Mouse (Mus musculus) kidney, postnatal 10 days (tissue): ENCODE measurements around the gene Pllp.
A peak's percentile ranks its signal among the peaks of the same experiment; 100 is the strongest.

Source experiments
- DNase-seq: peaks from one replicate; pipeline ENCODE4 v3.0.0; 2021; ENCODE audit warnings: mixed read lengths

Pllp gene

DNA sequence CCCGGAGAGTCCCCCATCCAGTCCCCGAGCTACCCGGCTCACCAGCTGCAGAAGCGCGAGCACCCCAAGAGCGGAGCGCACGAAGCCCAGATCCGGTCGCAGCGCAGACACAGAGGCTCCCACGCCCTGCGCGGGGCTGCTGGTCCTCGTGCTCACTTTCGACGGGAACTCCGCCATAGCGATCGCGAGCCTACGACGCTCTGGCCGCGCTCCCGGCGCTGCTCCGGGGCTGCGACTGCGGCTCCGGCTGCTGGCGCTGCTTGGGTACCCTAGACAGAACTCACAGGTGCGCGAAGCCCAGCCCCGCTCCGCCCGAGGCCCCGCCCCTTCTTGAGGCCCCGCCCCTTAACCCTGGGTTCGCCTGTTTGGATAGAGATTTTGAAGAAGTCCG lies at the start of gene Pllp:
TSS of gene Pllp (minus strand) at position 285 of the 391 bp plus-strand sequence.
- peak; percentile 76 for DNase-seq

DNA sequence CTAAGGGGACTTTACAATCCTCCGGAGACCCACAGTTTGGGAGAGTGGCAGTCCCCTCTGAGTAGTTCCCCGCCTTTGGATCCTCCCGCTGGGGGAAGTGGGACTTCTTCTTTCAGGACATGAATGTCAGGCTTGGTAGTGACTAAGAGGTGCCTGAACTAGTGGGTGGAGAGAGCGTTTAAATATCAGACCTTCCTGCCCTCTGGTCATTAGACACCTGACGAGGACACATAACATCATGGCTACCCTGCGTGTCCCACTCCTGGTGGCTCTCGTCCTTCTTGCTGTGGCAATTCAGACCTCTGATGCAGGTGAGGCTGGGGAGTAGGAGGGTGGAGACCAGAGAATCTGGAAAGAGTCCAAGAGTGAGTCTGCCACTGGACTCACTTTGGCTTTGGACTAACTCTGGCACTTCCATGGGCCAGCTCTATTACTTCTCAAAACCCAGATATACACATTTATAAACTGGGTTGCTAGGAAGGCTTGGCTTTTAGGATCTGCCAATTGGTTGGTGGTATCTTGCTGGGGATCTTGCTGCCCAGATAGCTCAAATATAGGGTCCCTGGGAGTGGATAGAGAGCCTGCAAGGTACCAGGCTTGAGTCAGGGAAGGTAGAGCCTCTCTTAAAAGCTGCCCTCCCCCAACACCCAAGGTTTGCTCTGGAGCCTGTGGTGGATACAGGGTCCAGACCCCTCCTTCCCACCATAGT lies 49.6 kb upstream of the Pllp start, which contains the start of gene Ccl22:
TSS of gene Ccl22 (plus strand) at position 115 of the 709 bp plus-strand sequence.
- DNase-seq, result no peak

DNA sequence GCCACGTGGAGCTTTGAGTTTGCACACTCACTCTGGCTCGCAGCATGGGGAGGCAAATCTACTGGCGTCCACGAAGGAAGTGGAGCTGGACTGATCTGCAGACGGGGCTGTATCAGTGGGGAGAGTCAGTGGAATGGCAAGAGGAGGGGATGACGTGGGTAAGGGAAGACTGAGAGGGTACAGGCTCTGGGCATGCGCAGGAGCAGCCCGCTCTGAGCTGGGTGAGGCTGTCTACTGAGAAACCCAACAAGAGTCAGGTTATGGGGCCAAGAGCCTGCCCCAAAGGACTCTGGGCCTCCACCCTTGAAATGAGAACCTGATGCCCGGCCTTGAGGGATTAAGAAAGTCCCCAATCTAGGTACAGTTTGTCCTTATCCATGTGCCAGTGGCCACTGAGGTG lies 48.9 kb upstream of the Pllp start:
- DNase-seq, result no peak

DNA sequence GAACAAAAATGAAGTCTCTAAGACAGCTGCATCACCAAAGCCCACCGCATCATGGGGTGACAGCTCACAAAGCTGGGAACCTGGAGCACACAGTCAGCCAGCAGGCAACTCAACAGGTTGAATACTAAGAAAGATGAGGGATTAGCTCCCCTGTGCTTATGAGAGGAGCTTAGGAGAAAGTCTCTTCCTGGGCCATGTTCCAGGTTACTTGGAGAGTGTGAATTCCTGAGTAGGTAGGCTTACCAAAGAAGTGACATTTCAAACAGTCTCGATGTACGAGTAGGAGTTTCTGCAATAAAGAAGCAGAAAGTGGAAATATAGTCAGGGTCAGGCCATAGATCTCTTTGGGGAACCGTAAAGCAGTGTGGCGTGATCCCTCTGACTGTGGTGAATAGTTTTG lies 48.4 kb upstream of the Pllp start:
- no peak for DNase-seq

DNA sequence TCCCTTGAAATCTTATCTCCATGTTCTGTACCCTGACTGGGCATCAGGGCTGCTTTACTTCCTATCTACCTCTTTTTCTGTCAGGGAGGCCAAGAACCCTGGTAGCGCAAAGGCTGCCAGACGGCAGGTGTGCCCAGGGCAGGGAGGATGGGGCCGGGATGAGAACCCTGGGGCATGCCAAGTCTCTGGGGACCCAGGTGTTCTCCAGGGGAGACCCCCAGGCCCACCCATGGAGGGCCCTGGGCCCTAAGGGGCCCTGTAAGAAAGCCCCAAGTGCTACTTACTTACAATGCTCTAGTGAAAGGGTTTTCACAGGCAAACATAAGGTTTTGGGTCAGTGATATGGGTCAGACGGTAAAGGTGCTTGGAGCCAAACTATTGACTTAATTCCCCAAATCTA lies 45.6 kb upstream of the Pllp start:
- DNase-seq, result no peak

DNA sequence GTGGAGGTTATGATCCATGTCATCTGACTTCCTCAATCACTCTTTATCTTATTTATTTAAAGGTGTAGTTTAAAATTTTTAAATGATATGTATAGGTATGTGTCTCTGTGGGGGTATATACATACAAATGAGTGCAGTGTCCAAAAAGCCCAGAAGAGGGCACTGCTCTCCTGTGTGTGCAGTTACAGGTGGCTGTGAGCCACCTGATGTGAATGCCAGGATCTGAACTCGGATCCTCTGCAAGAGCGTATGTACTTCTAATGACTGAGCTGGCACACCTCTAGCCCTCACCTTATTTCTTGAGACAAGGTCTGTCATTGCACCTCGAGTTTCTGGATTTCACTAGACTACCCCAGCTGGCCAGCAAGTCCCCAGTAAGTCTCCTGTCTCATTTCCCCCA lies 44.5 kb upstream of the Pllp start:
- no peak for DNase-seq

DNA sequence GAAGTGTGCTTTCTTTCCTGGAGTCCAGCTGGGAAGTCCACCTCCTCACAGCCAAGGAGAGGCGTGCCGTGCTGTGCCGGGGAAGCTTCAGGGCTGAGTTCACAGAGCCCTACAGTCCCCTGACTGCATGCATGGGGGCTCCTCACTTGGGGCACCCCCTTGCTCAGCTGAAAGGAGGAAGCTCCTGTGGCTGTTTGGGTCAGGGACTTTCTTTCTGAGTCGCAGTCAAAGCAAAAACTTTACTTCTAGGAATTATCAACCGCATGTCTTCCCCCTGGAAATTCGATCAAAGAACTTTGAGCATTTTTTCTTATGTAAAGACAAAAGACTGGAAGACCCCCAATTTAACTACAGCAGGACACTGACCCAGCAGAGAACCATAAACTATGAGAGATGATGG lies 43.8 kb upstream of the Pllp start:
- DNase-seq, result no peak

DNA sequence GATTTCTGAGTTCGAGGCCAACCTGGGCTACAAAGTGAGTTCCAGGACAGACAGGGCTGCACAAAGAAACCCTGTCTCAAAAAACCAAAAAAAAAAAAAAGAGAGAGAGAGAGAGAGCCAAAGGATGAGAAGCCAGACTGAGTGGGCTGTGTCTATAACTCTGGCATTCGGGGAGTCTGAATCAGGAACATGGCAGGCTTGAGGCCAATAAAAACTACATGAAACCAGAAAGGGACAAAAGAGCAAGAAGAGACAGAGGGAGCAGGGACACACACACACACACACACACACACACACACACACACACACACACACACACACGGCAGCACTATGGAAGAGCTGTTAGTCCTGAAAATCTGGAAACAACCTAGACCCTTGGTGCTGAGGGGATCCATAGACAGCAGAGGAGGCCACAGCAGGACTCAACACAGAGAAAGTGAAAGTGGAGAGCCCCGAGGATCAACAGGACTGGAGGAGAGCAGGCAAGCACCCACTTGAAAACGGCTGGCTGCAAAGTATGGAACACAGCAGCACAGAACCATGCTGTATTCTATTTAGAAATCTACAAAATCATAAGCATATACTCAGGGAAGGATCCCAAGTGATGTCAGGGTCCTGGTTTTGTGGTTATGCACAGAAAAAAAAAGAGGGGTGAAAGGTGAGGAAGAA lies 39.5 kb upstream of the Pllp start:
- peak; percentile 44 for DNase-seq

DNA sequence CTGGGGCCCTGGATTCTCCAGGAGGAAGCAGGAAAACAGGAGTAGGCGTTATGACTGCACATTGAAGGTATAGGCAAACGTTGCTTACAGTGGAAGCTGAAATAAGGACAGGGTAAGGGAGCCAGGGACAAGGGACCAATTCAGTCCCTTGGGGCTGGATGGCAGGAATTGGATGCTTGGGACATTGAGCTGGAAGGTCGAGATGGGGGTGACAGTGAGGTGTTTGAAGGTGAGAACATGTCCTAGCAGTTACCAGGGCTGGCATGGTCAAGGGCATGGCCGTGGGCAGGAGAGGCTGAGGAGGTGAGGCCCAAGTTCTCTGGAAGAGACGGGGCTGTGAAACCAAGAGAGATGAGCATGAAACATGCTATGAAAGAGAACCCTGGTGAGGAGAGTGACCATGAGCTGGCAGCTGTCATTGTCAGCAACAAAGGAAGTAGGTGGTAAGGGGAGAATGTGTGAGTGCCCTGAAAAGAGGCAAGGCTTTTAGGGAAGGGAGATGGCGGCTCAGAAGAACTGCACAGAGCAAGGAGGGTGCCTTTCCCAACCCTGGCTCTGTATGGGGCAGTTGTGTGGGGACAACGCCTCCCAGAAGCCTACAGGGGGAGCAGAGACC lies 38.8 kb upstream of the Pllp start:
- DNase-seq, result no peak

DNA sequence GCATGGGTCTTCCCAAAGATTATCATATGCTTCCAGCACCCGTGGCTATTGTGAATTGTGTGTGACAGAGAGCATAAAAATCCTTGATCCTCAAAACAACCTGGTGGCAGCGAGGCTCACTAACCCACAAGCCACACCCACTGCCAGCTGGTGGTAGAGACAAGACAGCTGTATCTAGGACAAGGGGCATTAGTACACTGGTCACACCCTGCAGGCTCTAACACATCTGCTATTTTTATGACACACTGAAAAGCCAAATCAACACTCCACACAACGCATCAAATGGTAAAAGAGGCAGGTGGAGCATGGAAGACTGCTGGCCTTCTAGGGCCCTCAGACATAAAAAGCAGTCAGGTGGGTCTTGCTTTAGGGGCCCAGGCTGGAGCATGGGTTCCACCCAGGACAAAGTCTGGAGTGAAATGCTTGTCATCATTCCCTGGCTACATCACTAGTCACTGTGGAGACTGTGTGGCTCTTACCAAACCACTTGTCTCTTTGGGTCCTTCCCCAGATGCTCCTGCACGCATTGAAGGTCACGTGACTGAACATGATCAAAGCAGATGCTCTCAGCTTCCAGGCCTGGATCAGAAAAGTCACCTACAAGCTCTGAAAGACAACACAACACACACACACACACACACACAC lies 37.9 kb upstream of the Pllp start:
- DNase-seq, result no peak

DNA sequence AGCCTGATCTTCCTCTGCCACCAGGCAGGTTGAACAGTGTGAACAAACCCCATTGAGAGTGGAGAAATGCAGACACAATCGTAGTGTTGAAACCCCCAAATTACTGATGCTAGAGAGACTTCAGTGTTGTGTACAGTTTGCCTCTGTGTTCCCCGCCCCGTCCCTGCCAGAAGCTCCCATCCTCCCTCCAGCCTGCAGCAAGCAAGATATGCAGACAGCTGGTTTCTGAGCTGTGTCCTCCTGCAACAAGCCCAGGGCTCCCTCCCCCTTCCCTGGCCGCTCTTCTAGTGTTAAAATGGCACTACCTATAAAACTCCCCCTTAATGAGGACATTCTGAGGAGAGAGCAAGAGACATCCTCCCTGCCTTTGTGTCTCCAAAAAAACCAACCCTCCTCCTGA lies 33.2 kb upstream of the Pllp start:
- peak; percentile 20 for DNase-seq

DNA sequence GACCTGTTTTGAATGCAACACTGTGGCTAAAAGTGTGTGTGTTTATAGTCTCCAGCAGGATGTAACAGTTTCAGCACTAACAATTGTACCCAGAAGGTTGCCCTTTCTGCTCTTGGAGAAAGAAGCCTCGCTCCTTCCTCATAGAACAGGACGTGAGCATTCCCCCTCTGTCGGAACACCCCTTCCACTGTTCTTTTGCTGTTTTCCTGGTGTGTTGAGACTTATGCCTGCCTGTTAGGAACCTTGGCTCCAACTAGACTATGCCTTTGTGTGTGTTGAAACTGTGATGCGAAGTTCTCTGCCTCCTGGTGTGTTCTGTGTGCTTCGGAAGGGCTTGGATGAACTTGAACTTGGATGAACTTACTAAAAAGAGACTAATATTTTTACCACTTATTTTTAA lies 29.9 kb upstream of the Pllp start:
- DNase-seq, result no peak

DNA sequence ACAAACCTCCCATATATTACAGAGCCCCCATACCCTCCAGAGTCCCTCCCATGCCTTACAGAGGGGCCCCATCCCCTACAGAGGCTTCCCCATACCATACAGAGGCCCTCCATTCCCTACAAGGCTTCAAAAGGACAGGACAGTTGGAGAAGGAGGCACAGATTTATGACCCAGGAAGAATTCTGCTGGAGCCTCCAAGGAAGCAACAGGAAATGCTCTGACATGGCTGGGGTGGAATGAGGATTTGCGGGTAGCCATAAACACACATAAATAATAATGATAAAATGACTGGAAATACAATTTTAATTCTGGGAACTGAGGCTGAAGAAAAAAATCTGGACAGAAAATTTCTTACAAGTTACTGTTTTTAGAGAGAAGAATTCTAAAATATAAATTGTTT lies 20.8 kb upstream of the Pllp start:
- peak; percentile 40 for DNase-seq

DNA sequence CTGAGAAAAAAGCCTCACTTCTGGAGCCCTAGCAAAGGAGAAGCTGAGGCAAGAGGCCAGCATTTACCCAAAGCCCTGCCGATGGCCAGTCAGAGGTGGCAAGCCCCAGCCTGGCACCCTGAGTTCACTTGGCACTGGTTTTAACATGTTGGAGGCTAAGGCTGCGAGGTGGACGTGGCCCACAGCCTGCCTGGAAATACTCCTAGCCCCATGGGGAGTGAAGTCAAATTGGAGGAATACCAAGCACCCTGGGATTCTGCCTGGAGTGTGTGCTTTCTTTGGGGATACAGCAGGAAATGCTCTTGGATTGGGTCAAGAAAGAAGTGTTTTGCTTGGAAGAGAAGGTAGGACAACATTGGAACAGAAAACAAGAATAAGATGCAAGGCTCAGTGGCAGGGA lies 19.8 kb upstream of the Pllp start:
- peak; percentile 51 for DNase-seq

DNA sequence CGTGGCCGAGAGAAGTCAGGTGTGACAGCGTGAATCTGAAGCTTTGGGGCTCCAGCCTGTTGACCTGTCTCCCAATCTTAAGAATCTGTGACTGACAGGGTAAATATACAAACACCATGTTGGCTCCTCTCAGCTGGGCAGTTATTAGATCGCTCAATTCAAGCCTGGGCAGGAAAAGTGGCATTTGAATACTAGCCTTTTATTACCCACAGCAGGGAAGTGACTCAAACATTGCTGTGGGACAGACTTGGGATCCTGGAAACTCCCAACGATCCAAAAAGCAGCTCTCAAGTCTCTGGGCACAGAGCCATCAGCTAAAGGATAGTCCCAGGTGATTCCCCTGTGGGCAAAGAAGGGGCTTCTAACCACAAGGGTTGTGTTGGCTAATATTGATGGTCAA lies 18.5 kb upstream of the Pllp start:
- no peak for DNase-seq

DNA sequence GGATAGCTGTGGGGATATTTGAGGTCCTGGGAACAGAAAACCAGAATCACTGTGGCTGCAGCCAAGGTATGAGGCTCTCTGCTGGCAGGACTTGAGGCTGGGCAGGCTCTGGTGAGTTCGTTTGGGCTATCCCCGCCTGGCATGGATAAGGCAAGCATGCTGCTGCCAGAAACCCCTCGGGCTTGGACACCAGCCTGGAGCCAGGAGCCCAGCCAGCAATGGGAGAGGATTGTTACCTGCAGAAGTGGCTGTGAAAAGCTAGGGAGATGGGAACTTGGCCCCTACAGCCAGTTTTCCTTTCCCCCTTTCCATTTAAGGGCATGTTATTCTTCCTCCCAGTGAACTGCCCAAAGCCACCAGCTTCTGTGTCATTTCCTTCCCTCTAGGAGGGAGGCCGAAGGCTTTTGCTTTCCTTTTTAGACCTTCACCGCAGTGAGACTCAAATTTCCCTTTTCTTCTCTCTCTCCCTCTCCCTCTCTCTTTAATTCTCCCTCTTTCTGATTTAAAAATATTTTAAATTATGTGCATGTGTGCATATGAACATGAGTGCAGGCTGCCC lies 15.2 kb upstream of the Pllp start:
- peak; percentile 38 for DNase-seq

DNA sequence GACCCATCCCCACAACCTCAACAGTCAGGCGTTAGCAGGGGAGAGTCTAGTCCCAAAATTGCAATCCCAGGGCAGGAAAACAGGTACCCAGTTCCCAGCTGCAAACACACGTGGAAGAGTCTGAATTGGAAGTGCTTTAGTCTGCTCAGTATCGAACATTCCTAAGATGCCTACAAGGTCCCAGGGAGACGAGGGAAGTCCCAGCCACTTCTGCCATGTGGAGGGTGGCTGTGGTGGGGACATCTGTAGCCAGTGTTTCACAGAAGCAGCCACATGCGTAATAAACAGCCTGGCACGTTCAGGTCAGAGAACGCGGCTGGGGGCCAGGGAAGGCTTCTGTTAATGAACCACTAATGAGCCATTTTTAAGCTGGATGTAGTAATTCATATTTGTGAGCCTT lies 14.3 kb upstream of the Pllp start:
- DNase-seq, result no peak

DNA sequence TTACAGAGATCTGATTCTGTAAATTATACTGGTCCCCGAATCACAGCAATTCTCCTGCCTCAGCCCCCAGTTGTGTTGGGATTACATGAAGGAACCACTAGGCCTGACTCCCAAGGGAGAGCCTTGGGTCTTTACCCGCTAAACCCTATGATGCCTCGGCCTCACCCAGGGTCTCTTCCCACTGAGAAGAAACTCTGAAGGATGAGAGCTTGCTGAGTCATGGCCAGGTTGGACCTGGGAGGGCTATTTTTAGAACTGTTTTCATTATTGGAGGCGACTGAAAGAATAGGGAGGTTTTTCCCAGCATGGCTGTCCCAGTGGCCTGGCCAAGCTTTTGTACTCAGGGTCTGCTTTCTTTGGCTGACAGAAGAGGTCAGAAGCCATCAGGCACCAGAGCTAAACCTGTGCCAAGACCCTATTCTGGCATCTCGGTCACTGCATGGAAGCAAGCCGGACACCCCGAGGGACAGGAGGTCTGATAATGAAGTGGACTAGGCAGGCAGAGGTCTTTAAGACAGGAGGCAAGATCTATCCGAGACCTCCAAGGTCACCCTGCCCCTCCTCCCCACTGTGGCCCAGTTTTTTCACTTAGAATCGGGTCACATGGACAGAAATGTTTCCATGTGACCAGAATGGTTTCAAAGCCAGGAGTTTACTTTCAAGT lies 10.8 kb upstream of the Pllp start:
- DNase-seq, result no peak

DNA sequence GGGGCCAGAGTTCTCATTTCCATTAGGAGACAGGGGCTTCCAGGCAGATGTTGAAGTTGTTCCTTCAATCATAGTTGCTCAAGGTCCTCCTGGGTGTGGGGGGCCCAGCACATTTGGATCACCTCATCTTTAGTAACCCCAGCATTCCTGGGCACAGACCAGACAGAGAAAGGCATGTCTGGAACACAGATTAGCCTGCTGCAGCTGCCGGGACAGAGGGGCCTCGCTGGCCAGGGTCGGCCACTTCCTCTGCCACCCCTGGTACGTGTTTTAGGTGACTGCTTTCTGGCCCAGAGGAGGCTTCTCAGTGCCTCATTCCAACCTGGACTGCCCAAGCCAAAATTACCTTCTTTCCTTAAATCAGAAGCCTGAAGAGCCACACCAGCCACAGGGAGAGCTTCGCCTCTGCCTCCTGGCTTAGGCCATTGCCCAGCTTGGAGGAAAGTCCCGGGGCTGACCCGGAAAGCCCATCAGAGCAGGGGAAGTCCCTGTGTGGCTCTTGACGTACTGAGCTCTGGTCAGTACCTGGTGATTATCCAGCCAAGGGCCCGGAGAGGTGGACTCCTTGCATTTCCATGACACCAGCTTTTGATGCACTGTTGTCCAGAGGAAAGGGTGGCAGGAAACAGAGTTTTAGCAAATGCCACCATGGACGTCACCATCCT lies 9.6 kb upstream of the Pllp start:
- DNase-seq, result no peak

DNA sequence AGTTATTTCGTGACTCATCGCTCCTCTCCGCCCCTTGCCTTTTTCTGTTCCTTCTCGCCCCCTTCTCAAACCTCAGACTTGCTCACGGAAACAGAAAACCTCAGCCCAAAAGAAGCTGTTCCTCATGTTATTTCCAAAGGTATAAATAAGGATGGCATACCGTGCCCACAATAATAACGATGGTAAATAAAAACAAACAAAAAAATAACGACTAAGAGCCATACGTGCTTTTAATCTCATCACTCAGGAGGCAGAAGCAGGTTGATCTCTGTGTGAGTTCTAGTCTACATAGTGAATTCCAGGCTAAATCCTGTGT lies 8.5 kb upstream of the Pllp start:
- no peak for DNase-seq

DNA sequence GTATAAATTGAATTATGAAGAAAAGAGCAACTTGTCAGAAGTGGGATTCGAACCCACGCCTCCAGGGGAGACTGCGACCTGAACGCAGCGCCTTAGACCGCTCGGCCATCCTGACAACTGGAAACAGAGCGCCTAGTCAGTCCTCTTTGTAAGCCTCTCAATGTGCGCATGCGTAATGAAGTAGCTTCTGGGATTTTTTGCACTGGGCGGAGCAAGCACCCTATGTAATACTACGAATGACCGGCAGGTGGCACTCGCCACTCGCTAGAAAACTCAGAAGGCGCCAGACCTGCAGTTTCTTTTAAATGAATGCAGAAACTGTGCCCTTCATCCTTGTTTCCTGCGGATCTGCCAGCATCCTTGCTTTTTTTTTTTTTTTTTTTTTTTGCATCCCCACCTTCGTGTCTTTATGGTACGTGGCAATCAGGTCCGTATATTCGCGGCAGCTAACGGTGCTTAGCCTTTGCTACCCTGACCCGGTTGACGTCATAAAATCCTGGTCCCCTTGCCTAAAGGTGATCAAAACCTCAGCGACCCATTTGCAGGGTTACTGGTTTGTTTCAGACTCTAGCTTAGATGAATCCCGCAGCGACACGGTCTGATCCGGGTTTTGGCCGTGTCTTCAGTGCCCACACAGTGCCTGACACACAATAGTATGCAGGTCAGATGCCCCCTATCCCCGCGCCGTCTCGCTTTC lies 8.0 kb upstream of the Pllp start:
- DNase-seq, result peak; percentile 97
